ENCODE assay signal across 9 mouse cellular contexts in the genomic region with DNA sequence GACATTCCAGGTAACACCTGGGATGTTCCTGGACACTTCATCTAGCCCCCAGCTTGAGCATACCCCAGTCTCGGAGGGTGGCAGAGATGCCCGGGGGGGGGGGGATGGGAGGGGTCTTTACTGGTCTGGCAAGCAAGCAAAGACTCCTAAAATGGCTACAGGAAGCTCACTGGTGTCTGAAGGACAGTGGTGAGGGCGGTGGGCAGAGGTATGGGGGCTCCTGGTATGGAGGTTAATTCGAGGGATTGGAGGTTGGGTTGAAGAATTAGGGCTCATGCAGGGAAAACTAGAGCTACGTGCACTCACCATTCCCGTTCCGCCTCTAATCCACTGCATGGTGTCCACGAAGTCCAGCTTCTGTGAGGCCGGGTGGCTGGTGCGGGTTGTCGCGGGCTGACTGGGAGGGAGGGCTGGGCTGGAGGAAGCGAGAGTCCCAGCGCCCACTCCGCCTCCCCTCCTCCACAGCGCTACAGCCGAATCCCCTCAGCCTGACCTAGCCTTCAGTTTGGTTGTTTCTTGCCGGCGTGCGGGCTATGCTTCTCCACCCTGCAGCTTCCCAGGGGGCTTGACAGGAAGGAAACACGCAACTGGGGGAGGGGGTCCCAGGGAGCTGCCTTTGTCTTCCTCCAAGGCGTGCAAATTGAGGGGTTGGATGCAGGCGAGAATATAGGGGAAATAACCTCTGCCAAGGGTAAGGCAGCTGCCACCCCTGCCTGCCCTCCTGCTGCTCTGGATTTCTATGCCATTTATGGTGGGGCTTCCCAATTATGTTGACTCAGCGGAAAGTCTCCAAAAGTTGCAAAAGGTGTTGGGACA. TPM values are rescaled to one million over a fixed set of nuclear protein-coding genes. Genes with fewer than 3 reads are reported as not detected.
DNase-seq lines count a peak whose midpoint lies in the region; ATAC-seq and TF ChIP-seq lines count a peak whose summit lies in the region.
"Had no signal": no experiment of that assay in that cellular context is flagged by ENCODE, and none has a peak within 500 bp of the region (broad histone marks: within the 10 kb centered on the region; RNA-seq: fewer than 3 reads in every experiment).

A gene (minus strand): TSS at position 753 of the 816 bp plus-strand sequence.

- no peak for TF ChIP-seq EP300 in CH12.LX (IDR thresholded peaks at IDR 0.05; ENCODE audit: low read length)

- H3K36me3 ChIP-seq in CH12.LX (replicated peaks in 1 of 2; ENCODE audit: control insufficient read depth in 1 of 2, insufficient read depth in 1 of 2, low read length in 1 of 2) = no peaks in the 10 kb centered on the region
- H3K36me3 ChIP-seq in heart, embryonic 11.5 days (ENCODE audit: control insufficient read depth, insufficient read depth, low read length) = no peaks in the 10 kb centered on the region
- H3K36me3 ChIP-seq in stomach, embryonic 16.5 days (ENCODE audit: control insufficient read depth, insufficient read depth, low read length) = no peaks in the 10 kb centered on the region

- no peak for TF ChIP-seq CTCF in CH12.LX (conservative IDR thresholded peaks at IDR 0.05 in 1 of 2, IDR thresholded peaks at IDR 0.05 in 1 of 2; ENCODE audit: low read depth in 2 of 2, low read length in 2 of 2)

- in situ Hi-C loops in CH12.LX (cut with MboI; ENCODE audit: low pct_ligation_motif_present, low pct_unique_long_range_greater_than_20kb, low sequenced_read_pairs) = no loop called here

- H3K4me3 ChIP-seq in CH12.LX (replicated peaks in 1 of 3; ENCODE audit: low read depth in 2 of 3, low read length in 2 of 3, poor library complexity in 1 of 3) = peak within 1 kb of the TSS in 1 of 3 experiments; percentile 23
- peak within 1 kb of the TSS; percentile 44 for H3K4me3 ChIP-seq in heart, embryonic 11.5 days (ENCODE audit: low read depth, low read length)
- H3K4me3 ChIP-seq in stomach, embryonic 16.5 days (replicated peaks; ENCODE audit: low read length) = peak within 1 kb of the TSS; percentile 49
- H3K4me3 ChIP-seq: erythroblast, embryonic 14.5 days had no signal

- no peaks in the 10 kb centered on the region for H3K27me3 ChIP-seq in CH12.LX (replicated peaks)
- no peaks in the 10 kb centered on the region for H3K27me3 ChIP-seq in heart, embryonic 11.5 days (ENCODE audit: control insufficient read depth, insufficient read depth, low read length)
- H3K27me3 ChIP-seq in stomach, embryonic 16.5 days (ENCODE audit: control insufficient read depth, insufficient read depth, low read length) = no peaks in the 10 kb centered on the region; the same call in 1 of the 2 replicates

- H3K4me1 ChIP-seq in CH12.LX (ENCODE audit: control insufficient read depth in 1 of 2, insufficient read depth in 2 of 2) = no peaks in the 10 kb centered on the region
- no peaks in the 10 kb centered on the region for H3K4me1 ChIP-seq in heart, embryonic 11.5 days (ENCODE audit: control insufficient read depth, insufficient read depth, low read length)
- H3K4me1 ChIP-seq in stomach, embryonic 16.5 days (ENCODE audit: control insufficient read depth, insufficient read depth, low read length) = no peaks in the 10 kb centered on the region

- dilution Hi-C loops in CH12.LX (cut with MboI; ENCODE audit: extremely low pct_ligation_motif_present, extremely low pct_unique_long_range_greater_than_20kb, low sequenced_read_pairs) = no loop called here

- peak within 1 kb of the TSS; percentile 83 for H3K4me2 ChIP-seq in CH12.LX (ENCODE audit: insufficient read depth, low read depth, poor library complexity, severe bottlenecking)
- peak within 1 kb of the TSS; percentile 62 for H3K4me2 ChIP-seq in heart, embryonic 11.5 days
- H3K4me2 ChIP-seq in stomach, embryonic 16.5 days (ENCODE audit: low read depth, low read length) = peak within 1 kb of the TSS; percentile 58

- no peak for TF ChIP-seq POLR2A in CH12.LX (IDR thresholded peaks at IDR 0.05; ENCODE audit: low read depth, low read length)

- DNase-seq in CH12.LX (ENCODE audit: extremely low read depth) (no peak), MN1 (ENCODE audit: low spot score) (no peak)
- peak; percentile 7 to 41 for DNase-seq in adrenal gland, adult (ENCODE audit: inconsistent age in 2 of 2, low spot score in 1 of 2)
- peak; percentile 22 for DNase-seq in embryo, embryonic 11.5 days (ENCODE audit: low read depth, low spot score)
- peak; percentile 18 to 41 for DNase-seq in layer of hippocampus, postnatal 10 days (ENCODE audit: low spot score in 2 of 2)
- peak; percentile 15 to 30 for DNase-seq in lung, postnatal 4 days

- WGBS in heart, embryonic 11.5 days (ENCODE audit: insufficient replicate concordance) = 16% methylated on average over 24 of the region's 24 CpGs
- WGBS in stomach, embryonic 16.5 days = 27% methylated on average over 24 of the region's 24 CpGs

- ATAC-seq in heart, embryonic 11.5 days (replicated peaks; ENCODE audit: insufficient number of reproducible peaks, low FRiP score, low TSS enrichment) = no peak
- peak; percentile 50; the same call in 1 of the 2 replicates for ATAC-seq in stomach, embryonic 16.5 days (ENCODE audit: insufficient read depth, low FRiP score)

- no peaks in the 10 kb centered on the region for H3K9me3 ChIP-seq in CH12.LX (replicated peaks; ENCODE audit: low read length)
- no peaks in the 10 kb centered on the region for H3K9me3 ChIP-seq in heart, embryonic 11.5 days (replicated peaks; ENCODE audit: control insufficient read depth, low read length)
- no peaks in the 10 kb centered on the region for H3K9me3 ChIP-seq in stomach, embryonic 16.5 days (replicated peaks; ENCODE audit: control insufficient read depth, low read length)

- no peak for TF ChIP-seq RAD21 in CH12.LX (IDR thresholded peaks at IDR 0.05; ENCODE audit: low read depth, low read length)

- no peaks in the 10 kb centered on the region for H3K79me2 ChIP-seq in CH12.LX (replicated peaks; ENCODE audit: control insufficient read depth, extremely low read depth, insufficient read depth, poor library complexity, severe bottlenecking)

- H3K9ac ChIP-seq in CH12.LX (ENCODE audit: insufficient read depth, low read depth) = no peak within 1 kb of the TSS
- peak within 1 kb of the TSS; percentile 67 for H3K9ac ChIP-seq in heart, embryonic 11.5 days (ENCODE audit: low read depth, low read length)
- peak within 1 kb of the TSS; percentile 68 for H3K9ac ChIP-seq in stomach, embryonic 16.5 days (ENCODE audit: low read length)

- H3K27ac ChIP-seq in CH12.LX (ENCODE audit: insufficient read depth, low read depth) = no peak within 1 kb of the TSS
- H3K27ac ChIP-seq in heart, embryonic 11.5 days (ENCODE audit: low read depth, low read length) = no peak within 1 kb of the TSS
- H3K27ac ChIP-seq in stomach, embryonic 16.5 days (ENCODE audit: low read length) = no peak within 1 kb of the TSS

TF ChIP-seq in CH12.LX, 34 proteins besides CTCF, POLR2A, EP300 and RAD21:
- TF ChIP-seq SIN3A (IDR thresholded peaks at IDR 0.05; ENCODE audit: low read length) (no peak), MAX (IDR thresholded peaks at IDR 0.05; ENCODE audit: low read length) (no peak), UBTF (IDR thresholded peaks at IDR 0.05; ENCODE audit: low read depth, low read length) (no peak), TBP (conservative IDR thresholded peaks at IDR 0.05; ENCODE audit: low read depth, low read length) (no peak), ZMIZ1 (IDR thresholded peaks at IDR 0.05; ENCODE audit: low read depth, low read length) (no peak), MAFK (IDR thresholded peaks at IDR 0.05; ENCODE audit: insufficient replicate concordance, low read length) (0 out of 2 replicates have a peak, but pooled peaks have one; percentile 6), JUN (IDR thresholded peaks at IDR 0.05; ENCODE audit: insufficient read depth, low read depth, low read length) (no peak)

RNA-seq across cellular contexts. Expression of the gene that starts here (rescaled TPM):
- total RNA-seq in CH12.LX (2012; rRNA removed) (0.42 and 0.64 TPM in 2 replicates), CH12.LX (2014; rRNA removed) (0.39 and 0.58 TPM in 2 replicates)
- 0.73 and 0.95 TPM in 2 replicates for polyA plus RNA-seq in CH12.LX (2012; ENCODE audit: insufficient read length, low read depth)
- 7.8 and 10.0 TPM in 2 replicates for polyA plus RNA-seq in heart, embryonic 11.5 days (2014; fragmentation: Nextera tagmentation; extraction: Ambion mirVana)
- 100 to 1,000 TPM; 139 to 150 TPM for total RNA-seq in layer of hippocampus, postnatal 10 days (2021)
- 14.1 and 14.2 TPM in 2 replicates for polyA plus RNA-seq in stomach, embryonic 16.5 days (2015; fragmentation: Nextera tagmentation; extraction: Ambion mirVana)
- polyA plus RNA-seq: erythroblast, embryonic 14.5 days had no signal

Comparison
In these comparisons a context has a peak if more than half of its experiments do, and no peak if none do; other contexts are left out.
1. RNA of the gene that starts here (total RNA-seq): 139 to 150 TPM in layer of hippocampus, postnatal 10 days; 0.39 to 0.64 TPM in CH12.LX; every median in the first group is over 10 times any median in the second.
2. DNase-seq: peak in adrenal gland, adult (2 of 2), embryo, embryonic 11.5 days (single experiment), layer of hippocampus, postnatal 10 days (2 of 2) and lung, postnatal 4 days (2 of 2); none in CH12.LX (single experiment) and MN1 (single experiment).
3. Peak in every context shown above with its lines, with median percentiles within 50 percentile points of each other: H3K4me2 ChIP-seq.